Mouse (Mus musculus): ENCODE results near the gene Pclo.
"Not testable (repeated sequence)": the region's sequence is repeated elsewhere in the genome, so short reads cannot be mapped to it uniquely, and the experiment has no call there.

DNA sequence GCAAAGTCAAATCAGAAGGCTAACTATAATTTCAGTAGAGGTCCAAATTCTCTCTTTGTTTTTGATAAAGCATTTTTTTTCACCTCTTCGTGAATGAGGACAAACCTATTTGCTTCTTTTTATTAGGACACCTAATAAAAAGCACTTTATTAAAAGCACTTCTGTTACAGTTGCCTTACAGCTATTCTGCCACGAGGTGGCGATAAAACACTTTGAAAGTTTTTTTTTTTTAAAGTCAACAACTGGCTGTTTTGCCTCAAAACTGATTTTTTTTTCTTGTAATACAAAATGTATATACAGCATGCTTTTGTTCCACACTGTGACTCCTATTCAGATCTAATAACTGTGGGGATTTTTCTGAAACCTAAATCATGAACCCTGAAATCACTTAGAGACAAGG, 388.8 kb downstream of the Pclo start:
- not testable (repeated sequence) for TF ChIP-seq CTCF (conservative IDR thresholded peaks at IDR 0.05; ENCODE audit: low read length); POU5F1 (IDR thresholded peaks at IDR 0.05; ENCODE audit: borderline replicate concordance, low read length)
